Mouse (Mus musculus) cerebellum, adult 11 months (tissue): ENCODE results near the gene Faiml.
A peak's percentile ranks its signal among the peaks of the same experiment; 100 is the strongest.

Experiments
- DNase-seq: peaks from one replicate; pipeline ENCODE4 v3.0.0; 2022

The Faiml gene

GRCm38 (mm10) chr9:99237139-99237538 lies at the start of gene Faiml:
Gene Faiml, minus strand, starts transcription at chr9:99237239.
- no peak for DNase-seq

DNA sequence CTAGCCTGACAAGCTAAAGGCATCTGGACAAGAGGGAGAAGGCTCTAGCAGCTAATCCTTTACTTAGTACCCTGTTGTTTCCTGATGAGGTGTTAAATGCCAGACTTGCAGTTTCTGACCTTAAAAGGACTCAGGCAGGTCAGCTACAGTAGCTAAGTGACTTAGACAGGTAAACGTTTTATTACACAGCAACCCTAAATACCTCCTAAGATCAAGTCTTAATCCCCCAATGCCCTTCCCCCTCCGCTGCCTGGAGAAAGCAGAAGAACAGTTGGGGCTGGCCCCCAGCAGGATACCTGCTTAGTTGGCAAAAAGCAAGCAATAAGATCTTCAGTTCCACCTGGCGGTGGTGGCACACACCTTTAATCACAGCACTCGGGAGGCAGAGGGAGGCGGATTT lies 21.9 kb upstream of the Faiml start:
- no peak for DNase-seq

DNA sequence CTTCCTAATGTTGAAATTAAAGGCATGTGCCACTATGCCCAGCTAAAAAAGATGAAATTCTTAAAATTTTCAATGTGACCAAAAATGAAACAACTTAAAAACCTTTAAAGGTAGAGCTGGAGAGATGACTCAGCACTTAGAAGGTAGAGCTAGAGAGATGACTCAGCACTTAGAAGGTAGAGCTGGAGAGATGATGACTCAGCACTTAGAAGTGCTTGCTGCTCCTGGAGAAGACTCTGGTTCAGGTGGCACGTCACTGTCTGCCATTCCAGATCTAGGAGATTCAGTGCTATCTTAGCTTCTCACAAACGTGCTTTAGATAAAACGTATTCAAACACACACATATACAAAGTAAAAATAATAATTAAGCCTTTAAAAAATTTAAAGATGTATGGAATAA lies 19.8 kb upstream of the Faiml start:
- DNase-seq = no peak

DNA sequence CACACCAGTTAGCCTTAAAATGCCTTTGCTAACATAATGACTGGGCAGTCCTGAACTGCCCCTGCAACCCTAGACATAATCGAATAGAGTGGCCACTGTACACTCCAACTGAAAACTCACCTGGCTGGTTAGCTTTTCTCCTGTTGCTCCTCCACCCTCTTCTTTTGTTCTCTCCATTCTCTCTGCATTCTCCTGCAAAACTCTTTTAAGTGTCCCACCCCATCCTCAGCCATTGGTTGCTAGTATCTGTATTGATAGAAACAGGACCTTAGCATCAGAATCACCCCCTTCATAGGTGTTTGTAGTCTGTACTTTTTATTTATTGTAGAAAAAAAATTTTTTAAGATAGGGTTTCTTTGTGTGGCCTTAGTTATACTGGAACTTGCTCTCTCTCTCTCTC lies 19.2 kb upstream of the Faiml start:
- no peak for DNase-seq

DNA sequence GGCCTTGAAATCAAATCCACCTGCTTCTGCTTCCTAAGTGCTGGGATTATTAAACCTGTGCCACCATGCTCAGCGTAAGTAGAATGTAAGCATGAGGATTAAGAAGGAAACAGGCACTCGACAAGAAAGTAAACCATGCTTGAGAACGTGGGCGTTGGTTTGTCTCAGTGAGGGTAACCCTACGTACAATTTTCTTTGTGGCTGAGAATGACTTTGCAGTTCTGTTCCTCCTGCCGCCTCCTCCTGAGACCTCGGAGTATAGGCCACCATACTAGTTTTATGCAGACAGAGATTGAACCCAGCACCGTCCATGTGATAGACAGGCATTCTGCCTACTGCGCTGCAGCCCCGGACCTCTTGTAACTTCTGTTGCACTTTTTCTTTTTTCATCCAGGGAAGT lies 16.8 kb upstream of the Faiml start:
- no peak for DNase-seq

DNA sequence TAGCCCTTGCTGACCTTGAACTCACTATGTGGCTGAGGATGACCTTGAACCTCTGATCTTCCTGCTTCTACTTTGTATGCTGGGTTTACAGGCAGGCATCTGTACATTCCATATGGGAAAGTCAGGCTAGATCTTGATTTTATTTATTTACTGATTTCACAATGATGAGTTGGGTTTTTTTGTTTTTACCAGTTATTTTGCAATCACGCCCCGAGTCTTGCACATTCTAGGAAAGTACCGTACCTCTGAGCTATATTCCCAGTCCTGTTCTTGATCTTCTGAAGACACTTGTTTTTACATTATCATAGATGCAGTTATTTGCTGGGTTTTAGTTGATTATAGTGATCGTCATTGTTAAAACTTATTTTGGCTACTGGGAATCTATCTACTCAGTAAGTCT lies 11.9 kb upstream of the Faiml start:
- DNase-seq = no peak

- no peak for DNase-seq
Measured at GRCm38 (mm10) chr9:99248304-99248703, 11.3 kb upstream of the Faiml start.

- peak; percentile 4 for DNase-seq
Measured at GRCm38 (mm10) chr9:99243895-99244293, 6.9 kb upstream of the Faiml start.

GRCm38 (mm10) chr9:99243190-99243894 lies 6.3 kb upstream of the Faiml start, which contains the start of gene Cep70:
Gene Cep70, plus strand, starts transcription at chr9:99243367.
- peak; percentile 97 for DNase-seq

DNA sequence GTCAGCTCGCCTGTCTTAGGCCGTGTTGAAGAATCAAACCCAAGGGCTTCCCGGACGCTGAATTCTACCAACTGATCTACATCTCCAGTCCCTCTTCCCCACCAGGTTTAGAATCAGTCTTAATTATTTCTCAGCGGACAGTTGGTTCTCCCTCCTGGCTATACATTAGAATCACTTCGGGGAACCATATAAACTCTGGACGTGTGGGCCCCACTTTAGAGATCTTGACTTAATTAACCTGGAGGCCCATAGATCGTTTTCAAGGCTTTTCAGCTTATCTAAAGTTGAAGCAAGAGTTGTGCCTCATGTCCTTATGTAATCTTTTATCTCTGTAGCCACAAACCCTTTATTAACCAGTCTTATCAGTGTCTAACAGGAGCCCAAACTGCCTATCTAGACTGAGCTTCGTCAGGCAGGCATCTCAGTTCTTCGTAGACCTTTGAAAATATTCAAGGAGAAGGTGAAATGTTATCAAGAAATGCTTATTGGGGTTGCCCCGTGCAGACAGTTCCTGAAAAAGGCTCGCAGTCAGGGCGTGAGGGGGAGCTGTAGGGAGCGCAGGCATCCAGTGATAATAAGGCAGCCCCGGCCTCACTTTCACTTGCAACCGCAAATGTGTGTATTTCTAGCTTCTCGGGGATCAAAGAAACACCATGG lies 5.6 kb upstream of the Faiml start:
- no peak for DNase-seq

- peak; percentile 44 for DNase-seq
Measured at GRCm38 (mm10) chr9:99242035-99242434, 5.0 kb upstream of the Faiml start.

DNA sequence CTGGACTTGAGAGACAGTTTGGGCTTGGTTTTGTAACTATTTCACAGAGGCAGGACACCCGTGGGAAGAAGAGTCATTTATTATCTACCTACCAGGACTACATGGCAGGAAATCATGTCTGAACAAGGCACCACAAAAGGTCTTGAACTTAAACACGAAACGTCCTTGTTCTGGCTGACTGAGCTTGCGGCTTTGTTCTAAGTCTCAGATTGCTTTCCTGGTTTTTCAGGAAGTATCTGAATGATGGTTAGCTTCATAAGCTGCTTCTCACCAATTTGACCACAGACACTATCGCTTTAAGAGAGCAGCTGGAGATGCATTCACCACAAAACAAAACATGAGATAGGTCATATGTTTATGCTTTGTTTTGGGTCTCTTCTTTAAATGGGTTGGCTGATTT lies 3.5 kb upstream of the Faiml start:
- no peak for DNase-seq

GRCm38 (mm10) chr9:99239256-99239655 lies 2.2 kb upstream of the Faiml start:
- no peak for DNase-seq

DNA sequence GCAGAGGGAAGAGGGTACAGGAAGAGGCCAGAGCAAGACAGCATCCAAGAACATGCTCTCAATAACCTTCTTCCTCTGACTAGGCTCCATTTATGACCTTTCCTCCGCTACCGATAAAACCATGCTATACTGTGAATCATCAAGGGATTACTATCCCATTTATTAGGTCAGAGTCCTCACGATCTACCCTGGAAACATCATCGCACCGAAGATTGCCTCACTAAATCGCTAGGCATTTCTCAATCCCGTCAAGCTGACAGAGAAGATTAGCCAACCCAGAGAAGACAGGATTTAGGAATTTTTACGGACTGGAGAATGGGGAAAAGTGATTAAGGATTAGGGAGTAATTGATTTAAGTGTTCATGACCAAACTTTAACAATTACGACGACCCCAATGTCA lies 1.2 kb upstream of the Faiml start:
- no peak for DNase-seq

- DNase-seq = no peak
Measured at GRCm38 (mm10) chr9:99229450-99229849, 7.6 kb downstream of the Faiml start.

DNA sequence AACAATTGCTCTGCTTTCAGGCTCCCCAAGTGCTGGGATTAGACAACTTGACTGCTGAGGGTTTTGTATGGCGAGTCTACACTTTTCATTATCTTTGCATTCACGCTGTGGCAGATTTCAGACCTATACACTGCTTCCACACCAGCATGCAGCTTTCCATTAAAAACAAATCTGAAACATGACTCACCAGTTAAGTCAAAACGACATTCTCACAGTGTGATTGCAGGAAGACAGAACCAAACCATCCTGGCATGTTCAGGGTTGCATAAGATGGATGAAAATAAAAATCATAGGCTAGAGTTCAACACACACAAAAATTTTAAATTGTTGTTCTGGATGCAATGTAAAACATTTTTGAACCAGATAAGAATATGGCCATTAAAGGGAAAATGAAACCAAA lies 12.5 kb downstream of the Faiml start:
- DNase-seq = no peak

GRCm38 (mm10) chr9:99221636-99222035 lies 15.4 kb downstream of the Faiml start:
- DNase-seq = no peak

GRCm38 (mm10) chr9:99217999-99218719 lies 18.9 kb downstream of the Faiml start:
- no peak for DNase-seq

DNA sequence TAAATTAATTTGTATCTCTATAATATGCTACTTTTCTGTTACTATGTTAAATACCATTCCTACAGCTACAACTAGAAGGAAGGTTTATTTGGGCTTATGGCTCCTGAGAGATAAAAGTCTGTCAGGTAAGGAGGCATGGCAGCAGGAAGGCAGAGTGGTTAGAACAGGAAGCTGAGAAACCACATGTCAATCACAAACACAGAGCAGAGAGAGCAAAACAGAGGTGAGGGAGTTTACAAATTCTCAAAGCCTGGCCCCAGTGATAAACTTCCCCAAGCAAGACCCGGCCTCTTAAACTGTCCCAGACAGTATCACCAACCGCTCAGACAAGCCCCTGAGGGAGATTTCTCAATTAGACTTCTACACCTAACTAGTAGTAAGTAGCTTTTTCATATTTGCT lies 20.9 kb downstream of the Faiml start:
- DNase-seq = no peak

- no peak for DNase-seq
Measured at GRCm38 (mm10) chr9:99212643-99213042, 24.4 kb downstream of the Faiml start.

DNA sequence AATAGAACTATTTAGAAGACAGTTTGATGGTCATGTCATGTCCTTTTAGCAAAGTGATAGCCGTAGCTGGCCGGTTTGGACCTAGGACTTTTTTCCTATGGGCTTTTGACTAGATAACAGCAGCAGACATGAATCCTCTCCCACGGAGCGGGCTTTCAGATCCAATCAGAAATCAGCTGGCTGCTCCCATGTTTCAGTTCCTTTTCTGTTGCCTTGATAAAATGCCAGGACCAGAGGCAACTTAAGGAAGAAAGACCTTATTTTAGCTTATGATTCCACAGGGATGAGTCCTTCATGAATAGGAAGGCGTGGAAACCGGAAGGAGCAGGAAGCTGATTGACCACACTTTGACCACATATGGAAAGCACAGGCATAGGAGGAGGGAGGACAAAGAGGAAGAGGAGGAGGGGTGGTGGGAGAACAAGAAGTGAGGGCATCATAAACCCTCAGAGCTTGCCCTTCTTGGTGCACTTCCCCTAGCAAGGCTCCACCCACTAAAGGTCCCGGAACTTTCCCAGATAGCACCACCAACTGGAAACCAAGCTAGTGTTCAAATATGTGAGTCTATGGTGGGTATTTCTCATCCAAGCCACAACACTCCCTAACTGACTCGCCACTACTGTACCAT lies 53.9 kb downstream of the Faiml start:
- DNase-seq = no peak

GRCm38 (mm10) chr9:99182121-99182520 lies 54.9 kb downstream of the Faiml start:
- no peak for DNase-seq

DNA sequence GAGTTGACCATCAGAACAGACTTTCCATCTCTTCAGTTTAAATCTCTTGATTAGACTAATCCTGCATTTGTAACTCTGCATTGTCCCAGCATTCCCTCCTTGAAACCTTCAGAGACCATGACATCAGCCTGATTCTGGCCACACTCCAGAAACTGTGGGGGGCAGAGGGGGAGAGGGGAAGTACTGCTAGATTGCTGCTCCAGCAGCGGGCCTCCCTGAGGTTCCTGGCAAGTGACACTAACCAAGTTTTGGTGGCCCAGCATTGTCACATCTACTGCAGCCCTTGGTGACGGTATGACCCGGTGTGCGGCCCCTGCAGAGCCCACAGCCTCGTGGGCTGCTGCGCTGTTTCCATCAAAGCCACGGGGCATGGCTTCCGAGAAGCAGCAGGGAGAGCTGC lies 56.8 kb downstream of the Faiml start:
- no peak for DNase-seq
